Mouse (Mus musculus): ENCODE data around the gene Oas1d.

- TF ChIP-seq CEBPB (IDR thresholded peaks at IDR 0.05; ENCODE audit: insufficient read depth, poor library complexity, severe bottlenecking) (no peak), POLR2AphosphoS2 (IDR thresholded peaks at IDR 0.05; ENCODE audit: insufficient read length, low read depth) (no peak), MYOG (IDR thresholded peaks at IDR 0.05; ENCODE audit: control insufficient read depth in 1 of 3, insufficient read depth in 1 of 3, insufficient read length in 2 of 3, low read depth in 2 of 3) (no peak), POLR2A (IDR thresholded peaks at IDR 0.05; ENCODE audit: insufficient read length, low read depth) (no peak), USF1 (IDR thresholded peaks at IDR 0.05; ENCODE audit: low read depth) (no peak), MAX (IDR thresholded peaks at IDR 0.05; ENCODE audit: low read depth) (no peak), MYOD1 (IDR thresholded peaks at IDR 0.05; ENCODE audit: control insufficient read depth in 1 of 3, insufficient read length in 2 of 3, low read depth in 2 of 3) (no peak)
Observed at GRCm38 (mm10) chr5:120952242-120952770, 38.0 kb downstream of the Oas1d start.
